Mouse (Mus musculus) T-cell, adult 2 months (primary cell): ENCODE data around the gene Gpc3.
"Not testable (repeated sequence)": the region's sequence is repeated elsewhere in the genome, so short reads cannot be mapped to it uniquely, and the experiment has no call there.

ENCODE experiments used
- DNase-seq: peaks from one replicate; pipeline ENCODE4 v3.0.0; 2022; ENCODE audit warnings: low spot score

Gene Gpc3

DNA sequence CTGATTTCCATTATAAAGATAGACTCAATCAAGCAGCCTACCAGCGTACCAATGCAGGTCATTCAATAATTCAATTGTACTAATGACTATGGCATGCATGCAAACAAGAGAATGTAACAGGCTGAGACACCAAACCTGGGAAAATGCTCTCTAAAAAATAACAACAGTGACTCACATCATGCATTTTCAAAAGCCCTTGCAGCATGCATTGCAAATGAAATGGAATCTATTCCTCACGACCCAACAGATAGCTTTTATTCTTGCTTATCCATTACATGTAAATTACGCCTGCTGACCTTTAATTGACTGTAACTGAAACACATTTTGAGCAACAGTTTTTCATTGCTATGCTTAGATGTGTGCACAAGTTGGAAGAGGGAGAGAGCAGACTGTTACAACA lies 200.8 kb downstream of the Gpc3 start:
- DNase-seq: no peak

DNA sequence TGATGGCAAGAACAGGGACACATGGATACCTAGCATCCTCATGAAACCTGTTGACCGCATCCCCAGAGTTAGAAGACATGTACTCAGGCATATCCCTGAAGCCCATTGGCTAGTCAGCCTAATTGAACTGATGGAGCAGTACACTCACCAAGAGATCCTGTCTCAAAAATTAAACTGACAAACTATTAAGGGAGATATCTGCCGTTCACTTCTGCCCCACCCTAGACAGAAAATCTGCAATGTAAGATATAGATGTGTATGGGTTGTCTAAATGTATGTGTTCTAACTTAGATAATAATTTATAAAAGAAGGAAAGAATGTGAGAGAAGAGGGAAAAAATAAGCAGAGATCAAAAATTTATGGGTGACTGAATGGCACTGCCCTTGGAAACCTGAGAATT lies 212.6 kb downstream of the Gpc3 start:
- no peak for DNase-seq

DNA sequence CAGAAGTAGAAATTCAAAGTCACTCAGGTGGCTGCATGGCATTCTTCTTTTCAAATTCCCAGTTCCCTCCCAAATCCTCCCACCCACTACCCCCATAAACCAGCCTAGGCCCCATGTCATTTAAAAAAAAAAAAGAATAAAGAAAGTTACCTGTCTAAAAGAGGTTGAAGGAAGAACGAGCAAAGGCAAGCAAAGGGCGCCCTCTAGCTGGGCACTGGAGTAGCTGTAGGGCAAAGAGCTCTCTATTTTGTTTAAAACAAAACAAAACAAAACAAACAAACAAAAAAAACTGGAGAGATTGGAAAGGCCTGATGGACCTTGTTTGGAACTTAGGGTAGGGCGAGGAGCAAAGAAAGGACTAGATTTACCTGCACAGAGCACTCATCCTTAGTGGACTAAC lies 238.6 kb downstream of the Gpc3 start:
- no peak for DNase-seq

DNA sequence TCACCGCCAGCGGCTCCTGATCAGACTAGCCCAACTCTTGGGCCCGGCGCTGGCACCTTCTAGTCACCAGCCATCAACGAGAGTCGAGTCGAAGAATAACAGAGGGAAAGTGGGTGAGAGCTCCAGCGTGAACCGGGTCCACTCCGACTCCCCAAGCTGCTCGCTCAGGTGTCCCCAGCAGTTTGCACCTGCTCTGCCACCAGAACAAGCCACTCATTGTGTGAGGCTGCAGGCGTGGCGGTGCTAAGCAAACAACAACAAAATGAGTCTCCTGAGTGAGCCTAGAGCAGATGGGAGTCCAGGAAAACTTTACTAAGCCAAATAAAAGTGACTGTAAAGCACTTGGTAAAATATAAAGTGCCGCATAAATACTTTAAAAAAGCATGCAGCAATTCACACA lies 239.5 kb downstream of the Gpc3 start:
- no peak for DNase-seq

DNA sequence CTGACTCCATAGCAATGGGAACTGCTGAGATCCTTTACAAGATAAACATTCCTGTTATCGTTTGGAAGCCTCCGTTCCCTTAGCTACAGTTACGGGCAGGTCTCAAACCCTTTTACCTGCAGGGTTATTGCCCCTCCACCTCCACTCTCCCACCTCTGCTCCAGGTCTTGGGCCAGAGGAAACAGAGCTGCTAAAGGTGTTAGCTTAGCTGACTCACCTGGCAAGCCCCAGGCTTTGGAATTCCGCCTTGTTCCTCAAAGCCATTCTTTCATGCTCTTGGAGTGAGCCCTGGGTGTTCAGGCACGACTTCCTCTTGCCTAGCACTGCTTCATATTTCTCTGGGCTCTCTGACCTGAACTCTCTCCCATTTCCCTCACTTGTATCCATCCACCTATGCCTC lies 241.3 kb downstream of the Gpc3 start:
- DNase-seq: no peak

DNA sequence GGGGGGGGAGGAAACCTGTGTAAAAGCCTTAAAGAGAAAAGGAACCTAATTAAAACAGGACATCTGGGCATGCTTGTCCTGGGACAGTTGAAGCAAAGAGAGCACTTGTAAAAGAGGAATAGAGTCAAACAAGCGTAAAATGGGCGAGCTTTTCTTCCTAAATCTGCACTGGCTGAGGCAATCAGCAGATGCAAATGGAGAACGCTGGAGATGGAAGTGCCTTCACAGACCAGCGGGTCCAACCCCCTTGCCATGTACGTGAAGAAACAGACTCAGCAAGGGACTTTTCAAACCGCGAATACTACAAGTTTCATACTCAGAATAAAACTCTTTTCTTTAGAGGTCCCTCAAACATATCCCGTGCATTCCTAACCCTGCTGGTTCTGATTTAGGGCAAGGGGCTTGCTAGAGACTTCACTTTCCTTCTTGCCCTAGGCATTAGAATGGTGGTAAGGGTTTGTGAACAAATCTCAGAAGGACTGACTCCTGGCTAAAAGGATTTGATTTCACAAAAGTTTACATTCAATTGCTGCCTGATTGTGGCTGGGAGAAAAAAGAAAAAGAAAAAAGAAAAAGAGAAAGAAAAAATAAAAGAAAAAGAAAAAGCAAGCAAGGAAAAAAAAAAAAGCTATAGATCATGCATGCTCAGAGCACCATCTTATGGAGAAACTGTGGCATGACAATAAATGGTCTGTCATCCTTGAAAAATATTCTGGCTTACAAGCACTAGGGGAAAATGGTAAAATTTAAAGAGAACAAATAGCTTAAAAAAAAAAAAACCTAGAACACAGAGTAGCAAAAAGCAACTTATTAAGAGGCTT lies 243.6 kb downstream of the Gpc3 start:
- DNase-seq: no peak

DNA sequence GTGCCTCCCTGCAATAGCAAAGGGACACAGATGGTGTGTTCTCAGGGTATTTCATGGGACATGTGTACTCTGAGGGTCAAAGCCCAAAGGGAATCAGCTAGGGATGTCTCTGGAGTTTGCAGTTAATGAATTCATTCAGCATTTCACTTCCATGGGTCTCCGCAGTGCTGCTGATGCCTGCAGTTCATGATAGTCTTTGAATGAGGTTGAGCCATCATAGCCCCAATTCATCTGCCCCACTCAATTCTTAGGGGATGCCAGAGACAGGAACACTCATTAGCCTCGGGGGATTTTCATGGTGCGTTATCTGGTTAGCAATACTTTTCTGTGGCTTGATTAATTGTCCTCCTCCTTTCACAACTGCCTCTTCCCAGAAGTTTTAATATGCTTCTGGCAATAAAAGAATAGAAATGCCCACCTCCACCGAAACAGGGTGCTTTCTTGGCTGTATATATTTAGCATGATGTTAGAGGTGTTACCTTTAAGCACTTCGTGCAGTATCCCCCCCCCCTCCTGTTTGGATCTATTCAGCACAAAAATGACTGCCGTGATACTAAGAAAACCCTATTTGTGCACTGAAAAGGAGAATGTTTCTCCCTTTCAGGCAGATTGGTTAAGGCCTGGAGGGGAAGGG lies 244.3 kb downstream of the Gpc3 start:
- DNase-seq: no peak

DNA sequence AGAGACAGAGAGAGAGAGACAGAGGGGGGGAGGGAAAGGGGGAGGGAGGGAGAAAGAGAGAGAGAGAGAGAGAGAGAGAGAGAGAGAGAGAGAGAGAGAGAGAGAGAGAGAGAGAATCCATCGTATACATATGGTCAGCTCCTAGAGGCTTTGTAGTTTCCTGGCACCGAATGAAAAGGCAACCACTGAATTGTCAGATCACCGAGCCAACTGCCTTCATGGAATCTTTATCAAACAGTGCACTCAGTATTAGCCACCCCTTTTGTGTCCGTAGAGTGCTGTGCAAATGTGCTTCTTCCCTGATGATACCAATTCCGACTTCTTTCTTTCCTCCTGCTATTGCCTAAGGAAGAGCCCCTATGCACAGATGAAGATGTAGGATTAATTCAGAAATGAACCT lies 246.9 kb downstream of the Gpc3 start:
- DNase-seq: no peak

DNA sequence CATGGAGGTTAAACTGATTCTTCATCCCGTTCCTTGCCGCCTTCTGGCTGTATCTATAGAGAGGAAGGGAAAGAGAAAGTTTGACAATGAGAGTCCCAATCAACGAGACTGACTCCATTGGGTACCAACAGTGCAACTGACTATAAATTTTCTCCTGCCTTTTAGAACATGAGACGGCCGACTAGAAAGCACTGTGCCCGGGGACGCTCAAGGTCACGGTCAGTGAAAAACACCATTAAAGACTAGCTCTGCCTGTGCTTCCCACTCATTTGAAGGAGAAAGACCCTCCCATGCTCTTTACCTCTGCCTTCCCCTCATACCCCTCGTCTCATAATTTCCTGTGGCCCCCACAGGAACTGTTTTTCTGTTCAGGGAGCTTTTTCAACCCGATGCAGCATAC lies 248.0 kb downstream of the Gpc3 start:
- no peak for DNase-seq

DNA sequence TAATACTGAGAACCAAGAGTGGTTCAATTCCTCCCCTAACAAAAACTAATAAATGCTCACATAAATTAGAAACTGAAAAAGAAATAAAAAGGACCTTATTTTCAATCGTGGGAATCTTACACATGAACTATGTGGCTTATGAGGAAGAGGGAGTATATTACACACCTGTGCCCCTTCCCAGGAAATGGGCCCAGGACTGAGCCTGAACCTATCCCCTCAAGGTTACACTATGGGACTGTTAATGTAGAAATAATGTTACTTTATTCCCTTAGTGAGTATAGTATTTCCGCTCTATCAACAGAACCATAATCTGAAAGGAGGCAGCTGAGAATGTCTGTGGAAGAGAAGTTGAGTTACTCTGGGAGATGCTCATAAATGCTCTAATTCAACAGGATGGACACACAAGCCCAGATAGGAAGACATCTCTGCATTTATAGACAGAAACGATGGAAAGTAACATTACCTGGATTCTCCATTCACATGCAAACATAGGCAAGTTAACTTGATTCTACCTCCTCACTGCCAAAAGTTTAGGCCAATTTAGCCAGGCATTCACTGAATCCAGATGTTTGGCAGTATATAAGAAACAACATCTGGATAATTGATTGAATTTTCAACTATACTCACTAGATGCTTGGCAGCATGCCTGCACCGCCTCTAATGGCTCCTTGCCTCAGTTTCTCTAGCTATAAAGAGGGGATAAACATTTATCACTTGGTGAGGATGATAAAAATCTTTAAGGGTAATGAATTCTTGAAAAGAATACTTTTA lies 251.3 kb downstream of the Gpc3 start:
- DNase-seq: no peak

DNA sequence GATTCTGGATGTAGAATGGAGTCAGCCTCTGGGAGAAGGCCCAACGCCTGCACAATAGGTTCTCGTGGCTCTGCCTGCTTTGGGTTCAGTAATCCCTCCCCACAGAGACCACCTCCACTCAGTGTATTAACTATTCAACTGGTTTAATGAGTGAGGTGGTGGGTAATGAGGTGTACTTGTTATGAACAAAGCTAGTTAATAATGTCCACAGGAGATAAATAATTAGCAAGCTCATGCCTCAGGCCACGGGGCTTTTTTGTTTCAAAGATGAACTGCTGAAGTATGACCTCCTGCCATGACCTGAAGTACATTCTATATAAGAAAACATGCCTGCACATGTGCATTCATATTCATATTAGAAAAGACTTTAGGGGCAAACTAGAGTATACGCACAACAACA lies 260.8 kb downstream of the Gpc3 start:
- no peak for DNase-seq

DNA sequence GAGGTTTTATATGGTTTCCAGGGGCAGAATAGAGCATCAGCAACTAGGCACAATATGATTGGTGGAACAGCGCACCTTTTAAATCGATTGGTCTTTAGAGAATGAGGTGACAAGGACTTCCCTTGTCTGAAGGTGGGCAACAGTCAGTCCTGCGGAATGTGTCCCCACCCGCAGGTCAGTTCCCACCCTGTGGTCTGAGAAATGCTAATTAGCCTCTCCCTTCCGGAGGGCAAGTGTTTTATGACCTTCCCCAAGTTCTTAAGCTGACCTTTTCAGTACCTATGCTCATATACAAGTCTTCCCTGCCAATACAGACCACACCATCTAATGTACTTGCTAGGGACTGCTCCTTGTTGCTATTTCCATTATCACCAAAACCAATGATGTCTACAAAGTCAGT lies 263.1 kb downstream of the Gpc3 start:
- DNase-seq: not testable (repeated sequence)

DNA sequence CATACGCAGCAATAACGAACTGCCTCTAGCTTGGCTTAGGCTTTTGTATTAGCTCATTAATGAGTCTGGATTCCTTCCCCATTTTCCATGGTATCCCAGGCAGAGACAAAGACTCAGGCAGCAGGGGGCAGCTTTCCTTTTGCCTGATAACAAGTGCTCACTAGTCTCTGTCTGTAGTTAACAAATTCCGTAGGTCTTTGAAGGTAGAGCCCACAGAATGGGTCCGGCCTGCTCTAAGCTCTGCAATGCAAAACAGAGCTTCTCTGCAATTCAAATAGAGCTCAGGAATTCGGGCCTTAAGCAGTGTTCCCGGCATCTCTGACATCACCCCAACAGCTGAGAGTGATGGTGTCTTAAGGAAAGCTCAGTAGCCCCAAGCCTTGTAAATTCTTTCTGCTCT lies 265.0 kb downstream of the Gpc3 start:
- no peak for DNase-seq

DNA sequence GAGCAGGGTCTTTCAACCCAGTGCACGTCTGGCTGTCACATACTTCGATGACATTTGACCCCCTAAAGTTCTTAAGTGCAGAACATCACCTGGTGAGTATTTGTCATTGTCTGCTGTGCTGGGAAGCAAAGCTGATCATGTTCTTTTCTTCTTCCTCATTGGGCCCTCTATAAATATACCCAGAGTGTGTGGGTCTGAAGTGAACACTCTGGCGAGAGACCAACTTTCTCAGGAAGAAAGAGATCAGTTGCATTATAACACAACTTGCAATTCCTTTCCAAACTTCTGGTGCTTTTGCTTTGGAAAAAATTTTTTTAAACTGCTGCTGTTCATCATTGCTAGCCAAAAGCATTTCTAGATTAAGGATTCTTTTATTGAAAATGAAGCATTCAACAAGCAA lies 269.7 kb downstream of the Gpc3 start:
- DNase-seq: no peak

DNA sequence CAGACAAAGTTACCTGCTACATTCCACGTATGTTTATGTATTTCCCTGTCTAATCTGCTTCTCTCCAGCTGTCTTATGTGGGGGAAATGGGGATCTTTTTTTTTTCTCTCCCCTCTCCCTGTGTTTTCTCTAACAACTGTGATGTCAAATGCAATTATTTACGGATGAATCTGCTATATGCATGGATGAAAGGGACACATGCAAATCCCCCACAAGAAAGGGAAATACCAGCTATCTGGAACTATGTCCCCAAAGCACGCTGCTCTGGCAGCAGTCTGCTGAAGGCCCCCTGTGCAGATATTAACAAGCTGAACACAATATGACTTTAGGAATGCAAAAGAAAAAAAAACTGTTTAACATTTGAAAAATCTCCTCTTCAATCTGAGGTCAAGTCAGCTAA lies 273.5 kb downstream of the Gpc3 start:
- no peak for DNase-seq

DNA sequence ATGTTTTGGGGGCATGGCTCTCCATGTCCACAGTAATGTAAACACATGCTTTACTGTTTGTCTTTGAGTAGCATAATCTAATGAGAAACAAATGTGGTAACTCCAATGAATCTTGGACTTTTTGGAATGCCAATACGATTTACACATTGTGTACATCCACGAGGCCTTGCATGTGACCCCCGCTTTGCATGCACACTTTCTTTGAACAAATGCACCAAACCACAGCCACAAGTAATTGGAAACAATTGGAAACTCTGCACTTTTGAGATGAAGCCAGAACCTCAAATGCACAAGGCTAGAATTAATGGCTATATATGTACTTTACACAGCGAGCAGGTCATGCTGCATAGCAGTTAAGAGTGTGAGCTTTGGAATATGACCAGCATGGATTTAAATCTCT lies 292.0 kb downstream of the Gpc3 start:
- DNase-seq: no peak

DNA sequence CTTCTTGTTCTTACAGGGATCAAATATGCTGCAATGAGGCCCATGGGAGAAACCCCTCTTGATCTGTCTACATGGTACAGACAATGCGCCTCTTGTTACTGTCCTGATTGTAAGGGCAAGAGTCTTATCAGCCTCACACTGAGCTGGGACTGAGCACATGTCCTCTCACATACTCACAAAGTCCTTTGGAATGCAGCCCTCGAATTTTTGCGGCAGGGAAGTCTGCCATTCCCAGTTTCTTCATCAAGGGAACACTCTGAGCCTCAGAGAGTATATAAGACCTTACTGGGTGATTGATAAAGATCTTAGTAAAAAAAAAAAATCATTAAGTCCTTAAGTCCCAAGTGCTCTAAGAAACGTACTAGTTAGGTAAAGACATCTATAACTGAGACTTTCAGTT lies 293.1 kb downstream of the Gpc3 start:
- DNase-seq: no peak

DNA sequence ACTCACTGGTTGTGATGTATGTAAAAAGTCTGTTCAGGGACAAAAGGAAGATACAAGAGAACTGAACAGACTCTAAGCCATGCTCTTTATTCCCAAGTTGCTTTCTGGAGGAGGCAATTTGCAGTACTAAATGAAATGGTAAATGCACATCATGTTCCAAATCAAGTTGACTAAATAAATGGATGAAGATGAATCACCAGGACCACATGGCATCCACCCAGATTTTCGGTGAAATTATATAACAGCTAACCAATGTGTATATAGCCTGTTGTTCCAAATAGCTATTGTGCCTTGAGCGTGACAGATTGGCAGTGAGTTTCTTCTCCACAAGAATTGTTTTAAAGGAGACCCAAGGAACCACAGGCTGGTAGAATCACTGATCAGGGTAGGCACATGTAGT lies 302.8 kb downstream of the Gpc3 start:
- no peak for DNase-seq

DNA sequence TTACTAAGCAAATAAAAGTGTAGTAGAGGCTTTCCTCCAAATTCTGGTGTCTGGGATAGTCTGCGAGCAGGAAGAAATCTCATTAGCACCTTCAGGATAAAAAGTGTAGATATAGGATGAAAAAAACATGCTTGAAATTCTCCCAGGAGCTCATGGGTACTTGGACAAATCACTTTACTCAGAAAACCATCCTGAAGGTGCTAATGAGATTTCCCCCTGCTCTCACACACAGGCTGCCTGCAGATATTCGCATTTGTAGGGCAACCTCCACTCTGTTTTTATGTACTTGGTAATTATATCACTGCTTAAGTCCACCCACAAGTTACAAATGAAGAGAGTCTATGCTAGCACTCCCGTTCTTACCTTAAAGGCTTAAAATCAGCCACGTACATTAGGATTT lies 308.5 kb downstream of the Gpc3 start:
- DNase-seq: no peak

DNA sequence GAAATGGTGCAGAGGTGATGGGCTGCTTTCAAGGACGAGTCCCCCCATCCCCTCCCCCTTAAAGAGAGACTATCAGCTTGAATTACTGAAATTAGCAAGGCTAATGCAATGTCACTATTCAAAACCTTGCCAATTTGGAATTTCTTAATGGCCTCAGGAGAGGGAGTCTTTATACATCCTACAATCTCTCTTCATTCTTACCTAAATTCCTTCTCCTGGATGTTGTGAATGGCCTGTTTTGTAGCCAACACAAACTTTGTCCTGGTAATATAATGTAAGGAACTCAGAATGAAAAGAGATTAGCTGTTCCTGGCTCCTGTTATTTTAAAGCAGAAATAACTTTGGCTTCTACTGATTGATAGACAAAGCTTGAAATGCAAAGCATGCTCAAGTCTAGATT lies 325.0 kb downstream of the Gpc3 start:
- no peak for DNase-seq

DNA sequence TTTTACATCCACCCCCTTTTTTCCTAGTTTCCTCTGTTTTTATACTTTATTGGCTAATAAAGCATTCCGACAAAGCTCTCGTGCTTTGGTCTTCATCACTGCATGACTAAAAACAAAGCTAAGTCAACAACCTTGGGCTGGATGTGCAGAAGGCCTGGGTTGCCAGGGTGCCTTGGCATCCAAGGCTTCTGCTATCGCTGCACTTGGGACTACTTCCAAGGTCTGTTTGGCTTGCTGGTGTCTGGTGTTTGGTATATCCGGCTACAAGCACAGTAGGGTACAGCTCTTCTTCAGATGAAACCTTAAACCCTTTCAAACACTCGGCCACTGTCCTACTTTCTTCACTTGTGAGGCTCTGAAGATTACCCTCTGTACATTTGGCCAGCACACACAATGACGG lies 325.8 kb downstream of the Gpc3 start:
- DNase-seq: no peak

DNA sequence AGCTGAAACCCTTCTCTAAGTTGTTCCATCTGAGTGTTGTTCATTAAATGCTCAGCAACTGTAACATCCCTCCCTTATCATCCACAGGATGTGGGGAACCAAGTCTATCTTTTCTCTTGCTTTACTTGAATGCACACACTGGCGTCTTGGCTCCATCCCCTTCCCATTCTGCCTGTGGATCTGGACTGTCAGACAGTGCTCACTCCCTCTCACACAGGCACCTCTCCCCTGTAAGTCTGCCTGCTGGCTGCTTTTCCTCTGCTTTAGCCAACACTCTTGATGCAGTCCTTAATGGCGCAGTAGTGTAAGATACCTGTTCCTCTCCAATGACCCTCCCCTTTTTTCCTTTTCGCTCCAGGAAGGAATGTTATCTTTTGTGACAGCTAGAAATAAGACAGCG lies 331.7 kb downstream of the Gpc3 start:
- DNase-seq: no peak
